Mouse (Mus musculus) urinary bladder, adult 2 months (tissue): ENCODE data around the gene Elp5. TPM values are rescaled to one million over a fixed set of nuclear protein-coding genes. Genes with fewer than 3 reads are reported as not detected.

Source experiments
- polyA plus RNA-seq: library from polyadenylated mRNA; depleted of rRNA; stranded (reverse); fragments of >200 nt; gene quantifications from 2 replicates; pipeline ENCODE4 v1.2.3, GENCODE M21; 2012; rRNA removed

The Elp5 gene
- polyA plus RNA-seq, 1 experiment = 61.4 TPM

Other genes with a start within 250 kb of the Elp5 start
- gene Polr2a, start 223.9 kb downstream of the Elp5 start, polyA plus RNA-seq = 9.4 and 24.4 TPM in 2 replicates
- 0.07 TPM in 1 of 2 replicates, not detected in the other for gene Slc35g3, start 220.5 kb downstream of the Elp5 start, polyA plus RNA-seq
- 35.6 and 46.1 TPM in 2 replicates for gene Zbtb4, start 216.6 kb downstream of the Elp5 start, polyA plus RNA-seq
- 15.6 and 25.0 TPM in 2 replicates for gene Chrnb1, start 186.6 kb downstream of the Elp5 start, polyA plus RNA-seq
- gene Fgf11, start 180.7 kb downstream of the Elp5 start, polyA plus RNA-seq = 6.3 and 7.2 TPM in 2 replicates
- gene Tmem102, start 176.9 kb downstream of the Elp5 start, polyA plus RNA-seq = 11.5 and 13.2 TPM in 2 replicates
- not detected in 2 replicates for gene Gm39566, start 167.2 kb downstream of the Elp5 start, polyA plus RNA-seq
- not detected in 2 replicates for gene Spem2, start 164.1 kb downstream of the Elp5 start, polyA plus RNA-seq
- gene Spem1, start 160.3 kb downstream of the Elp5 start, polyA plus RNA-seq = 0.55 and 0.71 TPM in 2 replicates
- gene Nlgn2, start 144.7 kb downstream of the Elp5 start, polyA plus RNA-seq = 18.3 and 27.7 TPM in 2 replicates
- 202 and 261 TPM in 2 replicates for gene Tmem256, start 144.0 kb downstream of the Elp5 start, polyA plus RNA-seq
- gene Plscr3, start 136.1 kb downstream of the Elp5 start, polyA plus RNA-seq = 104 and 110 TPM in 2 replicates
- 15.2 and 15.4 TPM in 2 replicates for gene Tnk1, start 123.8 kb downstream of the Elp5 start, polyA plus RNA-seq
- not detected in 2 replicates for gene Tmem95, start 104.5 kb downstream of the Elp5 start, polyA plus RNA-seq
- gene Kctd11, start 101.1 kb downstream of the Elp5 start, polyA plus RNA-seq = 11.8 and 13.8 TPM in 2 replicates
- 2.0 and 2.5 TPM in 2 replicates for gene Acap1, start 87.0 kb downstream of the Elp5 start, polyA plus RNA-seq
- gene 2810408A11Rik, start 81.5 kb downstream of the Elp5 start, polyA plus RNA-seq = 1.1 and 1.3 TPM in 2 replicates
- 43.4 and 47.8 TPM in 2 replicates for gene Neurl4, start 81.4 kb downstream of the Elp5 start, polyA plus RNA-seq
- gene Gps2, start 68.6 kb downstream of the Elp5 start, polyA plus RNA-seq = 56.3 and 63.2 TPM in 2 replicates
- gene Eif5a, start 60.6 kb downstream of the Elp5 start, polyA plus RNA-seq = 565 and 624 TPM in 2 replicates
- gene Ybx2, start 46.7 kb downstream of the Elp5 start, polyA plus RNA-seq = 3.7 and 6.2 TPM in 2 replicates
- 146 and 167 TPM in 2 replicates for gene Slc2a4, start 34.3 kb downstream of the Elp5 start, polyA plus RNA-seq
- gene Cldn7, start 17.7 kb downstream of the Elp5 start, polyA plus RNA-seq = 67.1 and 69.1 TPM in 2 replicates
- 82.0 and 95.4 TPM in 2 replicates for gene Ctdnep1, start 1.4 kb downstream of the Elp5 start, polyA plus RNA-seq
- gene Gabarap, start 8.6 kb upstream of the Elp5 start, polyA plus RNA-seq = 374 and 440 TPM in 2 replicates
- 35.8 and 36.4 TPM in 2 replicates for gene Phf23, start 13.3 kb upstream of the Elp5 start, polyA plus RNA-seq
- gene Dvl2, start 18.1 kb upstream of the Elp5 start, polyA plus RNA-seq = 11.9 and 16.7 TPM in 2 replicates
- 95.7 and 100 TPM in 2 replicates for gene Acadvl, start 32.9 kb upstream of the Elp5 start, polyA plus RNA-seq
- gene Dlg4, start 34.4 kb upstream of the Elp5 start, polyA plus RNA-seq = 28.0 and 31.9 TPM in 2 replicates
- 0.07 TPM in 1 of 2 replicates, not detected in the other for gene Asgr1, start 71.6 kb upstream of the Elp5 start, polyA plus RNA-seq
- 2.0 and 2.5 TPM in 2 replicates for gene Asgr2, start 110.1 kb upstream of the Elp5 start, polyA plus RNA-seq
- 41.3 and 51.9 TPM in 2 replicates for gene Mgl2, start 147.8 kb upstream of the Elp5 start, polyA plus RNA-seq
- gene Clec10a, start 173.7 kb upstream of the Elp5 start, polyA plus RNA-seq = 39.6 and 49.2 TPM in 2 replicates
- gene Slc16a11, start 230.2 kb upstream of the Elp5 start, polyA plus RNA-seq = 3.0 and 4.8 TPM in 2 replicates
- gene Slc16a13, start 238.5 kb upstream of the Elp5 start, polyA plus RNA-seq = 7.0 and 8.5 TPM in 2 replicates
- 4.0 and 4.1 TPM in 2 replicates for gene Bcl6b, start 247.3 kb upstream of the Elp5 start, polyA plus RNA-seq